Mouse (Mus musculus) heart, embryonic 10.5 days (tissue): ENCODE measurements at regions not wholly inside any gene's neighbourhood (a gene's known extent, or its start where the extent isn't known, plus 50 kb on each side); places are given as distances from the start of the nearest gene placed in this dataset.
A peak's percentile ranks its signal among the peaks of the same experiment; 100 is the strongest.
"Not testable (repeated sequence)": the region's sequence is repeated elsewhere in the genome, so short reads cannot be mapped to it uniquely, and the experiment has no call there.

ENCODE experiments used
- DNase-seq: peaks from one replicate; pipeline ENCODE4 v3.0.0-alpha.2; 2017; ENCODE audit warnings: low spot score
- H3K27ac ChIP-seq: fragments of 300-500 bp; sonication (generic); 2 replicates; pipeline ENCODE4 v1.5.1; 2016; ENCODE audit warnings: mild to moderate bottlenecking
- H3K27me3 ChIP-seq: fragments of 300-500 bp; sonication (generic); 2 replicates; pipeline ENCODE4 v1.6.1; 2016; ENCODE audit warnings: mild to moderate bottlenecking; ENCODE audit not compliant: poor library complexity, insufficient read depth, severe bottlenecking
- H3K36me3 ChIP-seq: fragments of 300-500 bp; sonication (generic); 2 replicates; pipeline ENCODE4 v1.6.1; 2016; ENCODE audit warnings: mild to moderate bottlenecking, moderate library complexity
- H3K4me1 ChIP-seq: fragments of 300-500 bp; sonication (generic); 2 replicates; pipeline ENCODE4 v1.6.1; 2016; ENCODE audit warnings: mild to moderate bottlenecking
- H3K4me3 ChIP-seq: fragments of 300-500 bp; sonication (generic); 2 replicates; pipeline ENCODE4 v1.5.1; 2016; ENCODE audit warnings: mild to moderate bottlenecking, moderate library complexity
- H3K9me3 ChIP-seq: fragments of 300-500 bp; sonication (generic); 2 replicates; pipeline ENCODE4 v1.6.1; 2016; ENCODE audit warnings: mild to moderate bottlenecking, moderate library complexity
- WGBS: fragments of 180-500 bp; shearing (Covaris S2); methylation state at CpG from one replicate; pipeline ENCODE4 v1.1.7; 2016; 5-methylcytosine and 5-hydroxymethylcytosine counted together

DNA sequence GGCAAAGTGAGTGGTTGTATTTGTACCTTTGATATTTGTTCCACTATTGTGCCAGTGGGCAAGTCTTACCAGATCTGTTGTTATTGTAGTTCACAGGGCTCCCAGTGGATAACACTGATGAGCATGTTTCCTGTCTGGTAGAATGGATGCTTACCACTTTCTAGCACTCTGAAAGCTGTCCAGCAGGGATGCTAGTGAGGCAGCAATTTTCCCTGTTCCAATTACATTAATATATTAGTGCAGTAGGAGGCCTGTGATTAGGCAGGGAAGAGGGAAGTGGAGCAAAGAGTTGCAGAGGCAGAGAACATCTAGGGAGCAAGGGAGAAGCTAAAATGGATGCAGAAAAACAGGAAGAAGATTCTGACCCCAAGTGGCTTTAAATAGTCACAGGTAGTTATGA, 348.0 kb downstream of the Adam29 start:
- DNase-seq, result not testable (repeated sequence)

DNA sequence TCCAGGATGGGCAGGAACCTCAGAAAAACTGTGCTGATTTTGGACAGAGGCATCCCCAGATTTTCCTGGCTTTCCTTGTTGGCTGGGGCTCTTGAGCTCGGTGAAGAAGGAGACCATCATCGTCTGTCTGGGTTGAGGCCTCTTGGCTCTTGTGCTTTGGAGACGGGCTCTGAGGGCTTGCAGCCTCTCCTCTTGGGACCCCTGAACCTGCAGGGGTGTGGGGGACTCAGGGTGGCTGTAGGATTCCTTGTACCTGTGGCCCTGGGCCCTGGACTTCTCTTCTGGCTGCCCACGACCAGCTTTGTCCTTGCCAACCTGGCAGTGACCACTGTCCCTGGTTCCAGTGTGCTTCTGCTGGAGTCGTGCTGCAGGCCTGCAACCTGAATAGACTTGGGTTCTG, 367.9 kb downstream of the Adam29 start:
- peak; percentile 72 for DNase-seq
- Histone ChIP-seq H3K9me3 (no peaks in the 10 kb centered on the region), H3K27ac (no peak overlapping the region), H3K4me3 (no peak overlapping the region), H3K36me3 (no peaks in the 10 kb centered on the region), H3K4me1 (no peaks in the 10 kb centered on the region), H3K27me3 (no peaks in the 10 kb centered on the region)
- 84% methylated on average over 5 of the region's 5 CpGs for WGBS

More for the DNA sequence above, 348.0 kb downstream of the Adam29 start:
- not testable (repeated sequence) for H3K36me3 ChIP-seq, H3K27ac ChIP-seq, H3K27me3 ChIP-seq, H3K4me1 ChIP-seq, H3K9me3 ChIP-seq, H3K4me3 ChIP-seq

DNA sequence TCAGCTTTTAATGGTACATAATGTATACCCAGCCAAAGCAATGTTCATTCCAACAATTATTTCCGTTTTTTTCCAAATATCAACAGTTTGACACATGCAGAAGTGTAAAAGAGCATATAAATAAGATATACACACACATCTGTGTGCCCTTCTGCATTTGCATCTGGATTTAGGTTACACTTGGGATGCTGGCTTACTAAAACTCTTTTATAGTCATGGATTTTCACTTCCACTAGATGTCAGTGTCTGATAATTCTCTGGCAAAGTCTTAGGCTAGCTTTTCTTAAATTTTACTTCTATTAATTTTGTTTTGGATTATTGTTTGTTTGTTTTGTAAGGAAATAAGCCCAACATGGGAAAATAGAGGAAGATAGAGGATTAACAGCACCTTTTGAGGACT, 377.4 kb downstream of the Adam29 start:
- H3K9me3 ChIP-seq, H3K36me3 ChIP-seq, H3K4me3 ChIP-seq, H3K27ac ChIP-seq, DNase-seq, H3K4me1 ChIP-seq, H3K27me3 ChIP-seq: not testable (repeated sequence)
- 45% methylated on average over 1 of the region's 1 CpGs for WGBS

GRCm38 (mm10) chr8:55519151-55519550, 387.6 kb downstream of the Adam29 start:
- not testable (repeated sequence) for H3K27me3 ChIP-seq, H3K4me3 ChIP-seq, H3K36me3 ChIP-seq, H3K4me1 ChIP-seq, H3K27ac ChIP-seq, H3K9me3 ChIP-seq, DNase-seq
- WGBS, result 89% methylated on average over 10 of the region's 10 CpGs

- H3K4me3 ChIP-seq, result no peak overlapping the region
- H3K4me1 ChIP-seq, result no peaks in the 10 kb centered on the region
- H3K9me3 ChIP-seq, result no peaks in the 10 kb centered on the region
- H3K27me3 ChIP-seq, result no peaks in the 10 kb centered on the region
- no peak overlapping the region for H3K27ac ChIP-seq
- DNase-seq, result no peak
- WGBS, result 73% methylated on average over 1 of the region's 1 CpGs
- H3K36me3 ChIP-seq, result no peaks in the 10 kb centered on the region
Measured at GRCm38 (mm10) chr8:55477336-55477735, 429.4 kb downstream of the Adam29 start.

DNA sequence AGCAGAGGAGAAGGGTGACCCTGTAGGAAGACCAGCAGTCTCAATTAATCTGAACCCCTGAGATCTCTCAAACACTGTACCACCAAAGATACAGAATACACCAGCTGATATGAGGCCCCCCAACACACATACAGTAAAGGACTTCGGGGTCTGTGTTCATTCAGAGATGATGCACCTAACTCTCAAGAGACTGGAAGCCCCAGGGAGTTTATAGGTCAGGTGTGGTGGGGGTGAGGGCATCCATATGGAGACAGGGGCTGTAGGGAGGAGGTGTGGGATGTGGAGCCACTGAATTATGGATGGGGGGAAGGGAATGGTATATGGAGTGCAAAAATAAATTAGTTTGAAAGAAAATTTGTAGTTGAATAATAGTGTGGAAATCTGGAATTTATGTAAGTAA, 429.8 kb downstream of the Adam29 start:
- no peaks in the 10 kb centered on the region for H3K4me1 ChIP-seq
- no peak overlapping the region for H3K27ac ChIP-seq
- no peak overlapping the region for H3K4me3 ChIP-seq
- H3K36me3 ChIP-seq, result no peaks in the 10 kb centered on the region
- no peaks in the 10 kb centered on the region for H3K27me3 ChIP-seq
- no peaks in the 10 kb centered on the region for H3K9me3 ChIP-seq
- DNase-seq, result no peak
- 56% methylated on average over 1 of the region's 1 CpGs for WGBS

- 68% methylated on average over 1 of the region's 1 CpGs for WGBS
- no peaks in the 10 kb centered on the region for H3K27me3 ChIP-seq
- no peak for DNase-seq
- no peaks in the 10 kb centered on the region for H3K9me3 ChIP-seq
- H3K27ac ChIP-seq, result no peak overlapping the region
- H3K4me1 ChIP-seq, result no peaks in the 10 kb centered on the region
- H3K36me3 ChIP-seq, result no peaks in the 10 kb centered on the region
- no peak overlapping the region for H3K4me3 ChIP-seq
Measured at GRCm38 (mm10) chr8:55472386-55472785, 434.4 kb downstream of the Adam29 start.

- not testable (repeated sequence) for H3K27me3 ChIP-seq
- 74% methylated on average over 2 of the region's 2 CpGs for WGBS
Measured at GRCm38 (mm10) chr8:55466771-55467170, 440.0 kb downstream of the Adam29 start.

GRCm38 (mm10) chr8:55465951-55466350, 440.8 kb downstream of the Adam29 start:
- H3K4me1 ChIP-seq, H3K27me3 ChIP-seq, H3K36me3 ChIP-seq, H3K27ac ChIP-seq, DNase-seq, H3K4me3 ChIP-seq, H3K9me3 ChIP-seq: not testable (repeated sequence)
- WGBS, result 83% methylated on average over 1 of the region's 1 CpGs

More at GRCm38 (mm10) chr8:55466771-55467170, 440.0 kb downstream of the Adam29 start:
- H3K4me3 ChIP-seq, H3K4me1 ChIP-seq, DNase-seq, H3K36me3 ChIP-seq, H3K27ac ChIP-seq, H3K9me3 ChIP-seq: not testable (repeated sequence)

- no peaks in the 10 kb centered on the region for H3K4me1 ChIP-seq
- H3K4me3 ChIP-seq, result no peak overlapping the region
- 70% methylated on average over 1 of the region's 1 CpGs for WGBS
- H3K27ac ChIP-seq, result no peak overlapping the region
- DNase-seq, result no peak
- no peaks in the 10 kb centered on the region for H3K36me3 ChIP-seq
- H3K27me3 ChIP-seq, result no peaks in the 10 kb centered on the region
- peaks cover 2% of the 10 kb centered on the region; the same call in 1 of the 2 replicates for H3K9me3 ChIP-seq
Measured at GRCm38 (mm10) chr8:55465419-55465818, 441.3 kb downstream of the Adam29 start.

GRCm38 (mm10) chr8:55464855-55465169, 441.9 kb downstream of the Adam29 start:
- peaks cover 2% of the 10 kb centered on the region; the same call in 1 of the 2 replicates for H3K9me3 ChIP-seq
- no peaks in the 10 kb centered on the region for H3K27me3 ChIP-seq
- no peak overlapping the region for H3K27ac ChIP-seq
- DNase-seq, result no peak
- no peak overlapping the region for H3K4me3 ChIP-seq
- no peaks in the 10 kb centered on the region for H3K4me1 ChIP-seq
- 64% methylated on average over 2 of the region's 2 CpGs for WGBS
- no peaks in the 10 kb centered on the region for H3K36me3 ChIP-seq

DNA sequence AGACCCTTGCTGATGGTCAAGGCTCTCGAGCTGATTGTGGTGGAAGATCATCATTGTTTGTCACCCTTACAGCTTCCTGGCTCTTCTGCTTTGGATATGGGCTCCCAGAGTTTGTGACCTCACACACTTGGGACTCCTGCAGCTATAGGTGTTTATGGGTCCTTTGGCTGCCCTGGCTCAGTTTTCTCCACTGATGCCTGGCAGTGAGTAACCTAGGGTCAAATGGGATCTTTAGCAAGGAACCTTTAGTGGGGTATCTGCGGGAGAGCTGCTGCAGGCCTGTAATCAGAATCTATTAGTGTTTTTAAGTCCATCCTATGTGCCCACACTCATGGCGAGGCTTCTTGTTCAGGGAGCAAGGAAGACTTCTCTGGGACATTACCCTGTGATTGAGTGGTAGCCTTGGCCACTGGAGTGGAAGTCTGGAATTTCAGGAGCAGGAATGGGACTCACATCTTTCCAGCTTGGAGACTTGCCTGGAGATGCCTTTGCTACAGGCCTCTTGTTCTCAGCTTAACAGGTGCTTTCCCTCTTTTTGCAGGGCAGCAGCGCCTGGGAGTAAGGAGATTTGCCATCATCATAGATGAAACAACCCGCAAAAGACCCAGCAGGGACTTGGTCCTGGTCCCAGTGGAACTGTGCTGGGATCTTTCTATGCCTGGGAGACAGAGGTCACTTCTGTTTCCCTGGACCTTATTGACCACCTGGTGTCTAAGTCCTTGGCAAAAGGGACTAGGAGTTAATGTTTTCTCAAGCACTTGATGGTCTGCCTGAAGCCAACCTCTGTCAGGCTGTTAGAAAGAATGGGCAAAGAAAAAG, 442.5 kb downstream of the Adam29 start:
- 68% methylated on average over 5 of the region's 5 CpGs for WGBS
- no peaks in the 10 kb centered on the region for H3K36me3 ChIP-seq
- no peak overlapping the region for H3K4me3 ChIP-seq
- H3K27me3 ChIP-seq, result no peaks in the 10 kb centered on the region
- H3K9me3 ChIP-seq, result peaks cover 2% of the 10 kb centered on the region; the same call in 1 of the 2 replicates
- DNase-seq, result no peak
- no peaks in the 10 kb centered on the region for H3K4me1 ChIP-seq
- no peak overlapping the region for H3K27ac ChIP-seq

DNA sequence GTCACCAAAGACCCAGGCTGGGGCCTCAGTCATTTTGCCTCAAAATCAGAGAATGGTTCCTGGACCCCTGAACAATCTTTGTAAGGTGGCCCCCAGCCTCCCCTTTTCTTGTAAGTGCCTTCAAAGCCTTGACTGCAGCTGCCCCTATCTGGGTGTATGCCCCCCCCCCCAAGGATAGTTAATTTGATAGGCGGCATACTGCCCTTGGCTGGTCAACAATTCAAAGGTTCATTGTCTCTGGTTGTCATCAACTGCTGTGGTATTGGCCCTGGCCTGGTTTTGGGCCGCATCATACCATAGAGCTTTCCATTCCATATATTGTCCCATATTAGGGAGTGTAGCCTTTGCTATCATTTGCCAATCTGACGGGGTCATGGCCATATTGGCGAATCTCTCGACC, 446.0 kb downstream of the Adam29 start:
- 84% methylated on average over 5 of the region's 5 CpGs for WGBS
- not testable (repeated sequence) for H3K9me3 ChIP-seq, H3K27me3 ChIP-seq, H3K27ac ChIP-seq, H3K4me1 ChIP-seq, H3K36me3 ChIP-seq, H3K4me3 ChIP-seq, DNase-seq

DNA sequence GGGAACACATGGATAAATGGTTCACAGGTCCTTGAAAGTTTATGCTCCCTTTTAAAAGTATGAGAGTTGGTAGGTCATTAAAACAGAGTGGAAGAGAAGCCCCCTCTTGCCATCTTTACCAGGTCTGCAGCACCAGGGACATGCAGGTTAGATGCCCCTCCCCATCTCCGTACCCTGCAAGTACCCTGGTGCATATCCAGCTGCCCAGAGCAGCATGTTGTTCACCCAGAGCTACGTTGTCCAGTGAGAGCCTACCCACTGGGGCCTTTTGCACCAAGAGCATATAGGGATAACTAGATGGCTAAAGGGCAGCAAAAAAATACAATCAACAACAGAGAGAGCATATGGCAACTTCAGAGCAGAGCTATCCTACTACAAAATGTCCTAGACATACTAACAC, 449.3 kb downstream of the Adam29 start:
- Histone ChIP-seq H3K27me3 (no peaks in the 10 kb centered on the region), H3K9me3 (no peaks in the 10 kb centered on the region), H3K4me3 (no peak overlapping the region), H3K36me3 (no peaks in the 10 kb centered on the region), H3K4me1 (no peaks in the 10 kb centered on the region), H3K27ac (no peak overlapping the region)
- whole genome bisulfite sequencing, result 72% methylated on average over 2 of the region's 2 CpGs
- DNase-seq, result no peak
